Mouse (Mus musculus) cortical plate, adult 2 months (tissue): Measurements from ENCODE around the gene Hoxd1. TPM values are rescaled to one million over a fixed set of nuclear protein-coding genes. Genes with fewer than 3 reads are reported as not detected.

ENCODE experiments used
- H3K27ac ChIP-seq: fragments of 200-500 bp; 2 replicates; pipeline ENCODE4 v1.5.1; 2012; ENCODE audit warnings: low read length, control low read depth, inconsistent platforms; ENCODE audit not compliant: insufficient read depth
- H3K4me1 ChIP-seq: fragments of 200-500 bp; 2 replicates; pipeline ENCODE4 v1.6.1; 2011; ENCODE audit warnings: low read length; ENCODE audit not compliant: control insufficient read depth, insufficient read depth
- H3K4me3 ChIP-seq: fragments of 200-500 bp; 2 replicates; pipeline ENCODE4 v1.5.1; 2011; ENCODE audit warnings: mild to moderate bottlenecking, low read length, control low read depth; ENCODE audit not compliant: insufficient read depth
- CTCF ChIP-seq: fragments of 200-500 bp; IDR thresholded peaks from 2 replicates; pipeline ENCODE4 v1.5.1; 2011; ENCODE audit warnings: mild to moderate bottlenecking, control low read depth, low read length; ENCODE audit not compliant: insufficient read depth; ENCODE audit errors: extremely low read depth
- POLR2A ChIP-seq: fragments of 200-500 bp; IDR thresholded peaks from 2 replicates; pipeline ENCODE4 v1.6.1; 2011; ENCODE audit warnings: mild to moderate bottlenecking, low read length, control low read depth; ENCODE audit not compliant: insufficient read depth; ENCODE audit errors: extremely low read depth
- polyA plus RNA-seq: library from polyadenylated mRNA; depleted of rRNA; stranded (reverse); fragments of >200 nt; gene quantifications from 2 replicates; pipeline ENCODE4 v1.2.3, GENCODE M21; 2012

Hoxd1 gene
- polyA plus RNA-seq, 1 experiment: 0.06 TPM

DNA sequence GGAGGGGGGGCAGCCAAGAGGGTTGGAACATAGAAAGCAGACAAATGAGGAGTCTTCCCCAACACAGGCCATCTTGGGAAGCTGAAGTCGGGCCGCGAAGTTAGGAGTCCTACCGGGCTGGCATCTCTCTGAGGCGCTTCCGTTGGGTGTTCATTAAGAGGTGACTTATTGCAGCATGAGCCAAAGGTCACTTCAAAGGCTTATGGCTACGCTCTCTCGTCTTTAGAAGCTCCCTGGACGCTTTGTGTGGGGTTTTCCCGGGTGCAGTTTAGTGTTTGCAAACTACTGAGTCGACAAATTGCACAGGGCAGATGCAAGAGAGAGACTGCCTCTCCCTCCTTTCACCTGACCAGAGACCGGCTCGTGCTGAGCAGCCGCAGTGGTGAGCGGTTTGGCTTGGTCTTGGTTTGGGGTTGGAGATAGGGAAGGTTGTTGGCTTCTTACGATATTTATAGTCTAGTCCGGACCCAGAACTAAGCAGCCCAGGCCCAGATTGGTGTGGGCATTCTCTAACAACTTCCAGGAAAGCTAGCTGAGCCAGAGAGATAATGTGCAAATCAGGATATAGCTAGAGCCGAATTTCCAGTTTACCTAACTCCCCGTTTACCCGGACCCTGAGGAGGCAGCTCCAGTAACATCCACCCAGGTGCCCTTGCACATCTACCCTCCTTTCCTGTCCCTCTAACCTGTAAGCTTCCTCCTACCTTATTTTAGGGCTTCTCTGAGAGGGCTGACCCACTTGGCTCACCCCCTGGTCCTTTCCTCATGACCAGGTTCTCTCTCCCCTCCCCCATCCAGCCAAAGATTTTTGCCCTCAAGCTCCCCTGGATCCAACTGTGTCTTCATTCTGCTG is 23.9 kb upstream of the Hoxd1 start:
- TF ChIP-seq POLR2A (no peak), CTCF (no peak)
- no peak overlapping the region for H3K4me3 ChIP-seq
- no peak overlapping the region for H3K27ac ChIP-seq
- no peaks in the 10 kb centered on the region for H3K4me1 ChIP-seq

DNA sequence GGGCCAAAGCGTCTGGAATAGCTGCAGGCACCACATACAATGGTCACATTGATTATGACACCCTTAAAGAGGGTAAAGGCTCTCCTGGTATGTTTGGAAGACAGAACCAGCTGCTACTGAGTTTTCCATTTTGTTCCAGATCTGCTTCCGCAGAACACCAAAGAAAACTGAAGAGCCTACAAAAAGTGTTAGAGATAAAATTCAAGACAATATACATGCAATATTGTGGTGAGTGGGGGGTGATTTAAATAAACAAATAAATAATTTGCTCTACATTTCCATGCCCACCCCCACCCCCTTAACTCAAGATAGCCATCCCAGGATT is 23.3 kb upstream of the Hoxd1 start:
- no peak overlapping the region for H3K4me3 ChIP-seq
- H3K4me1 ChIP-seq: no peaks in the 10 kb centered on the region
- no peak overlapping the region for H3K27ac ChIP-seq
- no peak for TF ChIP-seq CTCF
- TF ChIP-seq POLR2A: no peak

GRCm38 (mm10) chr2:74739869-74740268 is 22.9 kb upstream of the Hoxd1 start:
- no peaks in the 10 kb centered on the region for H3K4me1 ChIP-seq
- TF ChIP-seq CTCF (no peak), POLR2A (no peak)
- H3K4me3 ChIP-seq: no peak overlapping the region
- no peak overlapping the region for H3K27ac ChIP-seq

DNA sequence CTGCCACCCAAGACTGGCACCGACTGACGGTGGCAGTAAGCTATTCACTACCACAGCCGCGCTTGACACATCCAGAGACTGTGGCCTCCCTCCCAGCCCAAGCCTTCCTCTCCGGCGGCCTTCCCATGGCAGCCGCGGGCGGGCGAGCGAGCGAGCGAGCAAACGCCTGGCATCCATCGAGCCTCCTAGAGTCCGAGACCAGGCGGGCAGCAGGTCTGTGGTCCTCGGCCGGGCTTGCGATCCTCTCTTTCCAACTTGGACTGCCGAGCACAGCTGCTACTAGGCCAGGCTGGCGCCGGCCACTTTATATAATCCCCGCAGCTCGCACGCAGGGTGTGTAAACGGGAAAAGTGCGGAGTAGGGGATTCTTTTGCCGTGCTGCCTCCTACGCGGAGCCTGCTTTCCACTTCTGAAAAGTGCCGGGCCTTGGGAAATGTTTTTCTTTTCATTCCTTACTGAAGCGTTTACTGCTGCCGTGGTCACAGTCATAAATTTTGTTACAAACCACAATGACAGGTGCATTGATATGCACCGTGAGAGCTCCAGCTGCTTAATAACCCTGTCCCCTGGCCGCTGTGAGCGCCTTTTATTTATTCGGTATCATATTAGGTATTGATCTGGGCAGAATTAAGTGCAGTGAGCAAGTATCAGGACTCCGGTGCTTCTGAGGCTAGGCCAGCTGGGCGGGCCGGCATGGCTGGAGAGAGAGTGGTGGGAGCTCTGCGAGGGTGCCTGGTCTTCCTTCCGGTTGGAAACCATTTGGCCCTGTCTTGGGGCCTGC is 22.3 kb upstream of the Hoxd1 start:
- Histone ChIP-seq H3K27ac (no peak overlapping the region), H3K4me1 (no peaks in the 10 kb centered on the region), H3K4me3 (no peak overlapping the region)
- TF ChIP-seq POLR2A (no peak), CTCF (no peak)

- Histone ChIP-seq H3K4me3 (no peak overlapping the region), H3K4me1 (no peaks in the 10 kb centered on the region), H3K27ac (no peak overlapping the region)
- no peak for TF ChIP-seq POLR2A
- no peak for TF ChIP-seq CTCF
These were observed 21.4 kb upstream of the Hoxd1 start for GRCm38 (mm10) chr2:74741252-74741978.

DNA sequence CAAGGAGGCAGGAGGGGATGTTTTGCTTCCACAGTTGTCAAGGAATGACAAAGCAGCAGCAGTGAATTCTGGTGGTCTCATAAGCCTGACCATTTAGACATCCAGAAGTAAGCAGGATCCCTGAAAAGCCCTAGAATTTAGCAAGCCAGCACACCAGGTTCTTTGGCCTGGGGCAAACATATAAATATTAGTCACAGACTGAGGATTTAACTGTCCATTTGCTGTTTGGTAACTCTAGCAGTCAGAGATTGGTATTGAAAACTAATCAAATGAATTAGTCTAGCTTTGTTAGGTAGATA is 20.9 kb upstream of the Hoxd1 start:
- H3K4me3 ChIP-seq: no peak overlapping the region
- TF ChIP-seq CTCF: no peak
- no peak for TF ChIP-seq POLR2A
- H3K4me1 ChIP-seq: no peaks in the 10 kb centered on the region
- H3K27ac ChIP-seq: no peak overlapping the region

GRCm38 (mm10) chr2:74745540-74746297 is 17.1 kb upstream of the Hoxd1 start:
- TF ChIP-seq POLR2A (no peak), CTCF (no peak)
- Histone ChIP-seq H3K27ac (no peak overlapping the region), H3K4me3 (no peak overlapping the region), H3K4me1 (no peaks in the 10 kb centered on the region)

GRCm38 (mm10) chr2:74746298-74746921 is 16.4 kb upstream of the Hoxd1 start:
- Histone ChIP-seq H3K4me1 (no peaks in the 10 kb centered on the region), H3K27ac (no peak overlapping the region), H3K4me3 (no peak overlapping the region)
- no peak for TF ChIP-seq CTCF
- TF ChIP-seq POLR2A: no peak

- no peak overlapping the region for H3K27ac ChIP-seq
- no peaks in the 10 kb centered on the region for H3K4me1 ChIP-seq
- H3K4me3 ChIP-seq: no peak overlapping the region
- no peak for TF ChIP-seq POLR2A
- no peak for TF ChIP-seq CTCF
These were observed 15.8 kb upstream of the Hoxd1 start for GRCm38 (mm10) chr2:74747006-74747405.
